Mouse (Mus musculus) embryonic fibroblast, embryonic 13.5 days (primary cell): ENCODE results near the gene Sdf4. TPM values are rescaled to one million over a fixed set of nuclear protein-coding genes. Genes with fewer than 3 reads are reported as not detected.

Experiments used
- H3K27ac ChIP-seq: 2 replicates; pipeline ENCODE4 v1.5.1; 2012; ENCODE audit warnings: low read length, control low read depth, inconsistent platforms; ENCODE audit not compliant: insufficient read depth
- H3K4me1 ChIP-seq: 2 replicates; pipeline ENCODE4 v1.6.1; 2011; ENCODE audit warnings: low read length; ENCODE audit not compliant: control insufficient read depth, insufficient read depth
- H3K4me3 ChIP-seq: 2 replicates; pipeline ENCODE4 v1.5.1; 2011; ENCODE audit warnings: mild to moderate bottlenecking, control low read depth, low read length; ENCODE audit not compliant: insufficient read depth
- CTCF ChIP-seq: IDR thresholded peaks from 2 replicates; pipeline ENCODE4 v1.5.1; 2011; ENCODE audit warnings: mild to moderate bottlenecking, control low read depth, low read length, moderate library complexity, borderline replicate concordance; ENCODE audit not compliant: insufficient read depth
- POLR2A ChIP-seq: IDR thresholded peaks from 2 replicates; pipeline ENCODE4 v1.6.1; 2011; ENCODE audit warnings: low read depth, mild to moderate bottlenecking, control low read depth, low read length, moderate library complexity
- polyA plus RNA-seq: library from polyadenylated mRNA; stranded (reverse); fragments of >200 nt; gene quantifications from 2 replicates; pipeline ENCODE4 v1.2.4, GENCODE M21; 2011; ENCODE audit warnings: low read depth; ENCODE audit not compliant: missing spikeins, insufficient read length

Sdf4 gene
- polyA plus RNA-seq, 1 experiment, result 187 TPM

GRCm38 (mm10) chr4:155993606-155994005 lies 934 bp downstream of the Sdf4 start:
- H3K4me3 ChIP-seq, result peak overlapping the region; percentile 98
- peaks cover 3% of the 10 kb centered on the region; the same call in 1 of the 2 replicates for H3K4me1 ChIP-seq
- TF ChIP-seq CTCF (no peak), POLR2A (no peak)
- H3K27ac ChIP-seq, result peak overlapping the region; percentile 93

GRCm38 (mm10) chr4:156004109-156004508 lies 11.4 kb downstream of the Sdf4 start:
- TF ChIP-seq POLR2A (no peak), CTCF (no peak)
- H3K27ac ChIP-seq, result no peak overlapping the region
- H3K4me3 ChIP-seq, result no peak overlapping the region
- H3K4me1 ChIP-seq, result no peaks in the 10 kb centered on the region

- Histone ChIP-seq H3K4me3 (no peak overlapping the region), H3K4me1 (no peaks in the 10 kb centered on the region), H3K27ac (no peak overlapping the region)
- TF ChIP-seq POLR2A (no peak), CTCF (no peak)
Measured at GRCm38 (mm10) chr4:156008369-156008768, 15.7 kb downstream of the Sdf4 start.

GRCm38 (mm10) chr4:156013637-156014036 lies 21.0 kb downstream of the Sdf4 start, which contains the start of gene Tnfrsf4:
Gene Tnfrsf4, plus strand, starts transcription at chr4:156013843.
- Histone ChIP-seq H3K4me3 (no peak within 1 kb of the TSS), H3K4me1 (no peaks in the 10 kb centered on the region), H3K27ac (no peak within 1 kb of the TSS)
- no peak for TF ChIP-seq CTCF
- no peak for TF ChIP-seq POLR2A

DNA sequence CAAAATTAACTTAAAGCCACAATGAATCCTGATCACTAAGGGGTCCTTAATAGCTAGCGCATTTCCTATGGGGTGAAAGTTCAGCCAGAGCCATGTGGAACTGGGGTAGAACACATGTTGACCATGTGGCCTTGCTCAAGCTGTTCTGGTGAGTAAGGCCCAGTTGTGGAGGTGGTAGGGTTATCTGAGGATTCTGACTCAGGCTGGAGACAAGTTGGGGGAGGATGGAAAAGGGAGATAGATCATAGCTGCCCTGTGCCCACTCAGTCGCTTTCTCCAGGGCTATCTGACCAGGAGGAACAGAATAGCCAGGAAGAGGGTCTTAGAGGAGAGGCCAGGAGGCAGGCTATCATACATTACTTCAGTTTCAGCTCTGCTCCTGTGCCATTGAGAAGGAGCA lies 21.8 kb downstream of the Sdf4 start:
- Histone ChIP-seq H3K4me1 (no peaks in the 10 kb centered on the region), H3K27ac (no peak overlapping the region), H3K4me3 (no peak overlapping the region)
- TF ChIP-seq POLR2A (no peak), CTCF (no peak)

- Histone ChIP-seq H3K4me1 (no peaks in the 10 kb centered on the region), H3K4me3 (no peak overlapping the region), H3K27ac (no peak overlapping the region)
- TF ChIP-seq CTCF (no peak), POLR2A (no peak)
Measured at GRCm38 (mm10) chr4:156019771-156020170, 27.1 kb downstream of the Sdf4 start.

- peaks cover 2% of the 10 kb centered on the region for H3K4me1 ChIP-seq
- H3K4me3 ChIP-seq, result no peak overlapping the region
- TF ChIP-seq POLR2A (no peak), CTCF (no peak)
- H3K27ac ChIP-seq, result no peak overlapping the region
Measured at GRCm38 (mm10) chr4:156021381-156021780, 28.7 kb downstream of the Sdf4 start.

- TF ChIP-seq CTCF, result no peak
- TF ChIP-seq POLR2A, result no peak
- peaks cover 3% of the 10 kb centered on the region for H3K4me1 ChIP-seq
- no peak overlapping the region for H3K4me3 ChIP-seq
- no peak overlapping the region for H3K27ac ChIP-seq
Measured at GRCm38 (mm10) chr4:156021942-156022419, 29.3 kb downstream of the Sdf4 start.

DNA sequence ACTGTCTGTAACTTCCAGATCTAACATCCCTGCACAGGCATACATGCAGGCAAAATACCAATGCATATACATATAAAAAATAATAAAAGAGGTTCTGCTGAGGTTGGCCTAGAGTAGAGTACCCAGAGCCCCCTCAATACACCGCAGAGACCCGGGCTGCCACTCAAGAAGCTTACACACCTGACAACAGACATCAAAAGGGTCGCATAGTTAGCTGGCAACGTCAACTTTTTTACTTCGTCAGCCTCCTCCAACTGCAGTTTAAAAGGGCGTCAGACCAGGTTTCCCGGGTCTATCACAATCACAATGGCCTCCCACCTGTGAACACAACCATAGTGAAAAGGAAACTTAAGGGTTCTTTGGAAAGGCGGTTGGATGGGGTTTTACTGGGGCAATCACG lies 30.8 kb downstream of the Sdf4 start:
- TF ChIP-seq CTCF (no peak), POLR2A (no peak)
- Histone ChIP-seq H3K27ac (no peak overlapping the region), H3K4me3 (no peak overlapping the region), H3K4me1 (peaks cover 3% of the 10 kb centered on the region)

- Histone ChIP-seq H3K27ac (no peak overlapping the region), H3K4me1 (peaks cover 3% of the 10 kb centered on the region), H3K4me3 (no peak overlapping the region)
- TF ChIP-seq CTCF (no peak), POLR2A (no peak)
Measured at GRCm38 (mm10) chr4:156024184-156024583, 31.5 kb downstream of the Sdf4 start.

DNA sequence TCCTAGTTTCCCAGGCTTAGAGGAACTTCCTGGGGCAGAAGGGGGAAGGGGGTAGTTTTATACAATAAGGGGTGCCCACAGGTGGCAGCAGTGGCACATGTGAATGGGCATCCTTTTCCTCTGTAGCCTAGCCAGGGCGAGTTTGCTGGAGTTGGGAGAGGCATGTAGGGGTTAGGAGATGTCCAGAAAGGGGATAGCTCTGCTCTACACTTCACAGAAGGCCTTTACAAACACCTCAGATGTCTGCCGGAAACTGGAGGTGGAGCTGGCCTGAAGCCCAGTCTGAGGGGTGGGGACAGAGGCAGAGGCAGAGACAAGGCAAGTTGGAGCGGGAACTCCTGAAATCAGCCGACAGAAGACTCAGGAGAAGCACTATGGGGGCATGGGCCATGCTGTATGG lies 33.3 kb downstream of the Sdf4 start, which contains the start of gene Tnfrsf18:
Gene Tnfrsf18, plus strand, starts transcription at position 152 of the 400 bp plus-strand sequence.
- no peak within 1 kb of the TSS for H3K27ac ChIP-seq
- TF ChIP-seq POLR2A (no peak), CTCF (no peak)
- peaks cover 3% of the 10 kb centered on the region for H3K4me1 ChIP-seq
- H3K4me3 ChIP-seq, result no peak within 1 kb of the TSS
